Mouse (Mus musculus): ENCODE measurements around the gene Gpr171. TPM values are rescaled to one million over a fixed set of nuclear protein-coding genes. Genes with fewer than 3 reads are reported as not detected.

Gpr171 gene
- polyA plus RNA-seq, 1 experiment from 2014 or later, result 0.18 TPM

DNA sequence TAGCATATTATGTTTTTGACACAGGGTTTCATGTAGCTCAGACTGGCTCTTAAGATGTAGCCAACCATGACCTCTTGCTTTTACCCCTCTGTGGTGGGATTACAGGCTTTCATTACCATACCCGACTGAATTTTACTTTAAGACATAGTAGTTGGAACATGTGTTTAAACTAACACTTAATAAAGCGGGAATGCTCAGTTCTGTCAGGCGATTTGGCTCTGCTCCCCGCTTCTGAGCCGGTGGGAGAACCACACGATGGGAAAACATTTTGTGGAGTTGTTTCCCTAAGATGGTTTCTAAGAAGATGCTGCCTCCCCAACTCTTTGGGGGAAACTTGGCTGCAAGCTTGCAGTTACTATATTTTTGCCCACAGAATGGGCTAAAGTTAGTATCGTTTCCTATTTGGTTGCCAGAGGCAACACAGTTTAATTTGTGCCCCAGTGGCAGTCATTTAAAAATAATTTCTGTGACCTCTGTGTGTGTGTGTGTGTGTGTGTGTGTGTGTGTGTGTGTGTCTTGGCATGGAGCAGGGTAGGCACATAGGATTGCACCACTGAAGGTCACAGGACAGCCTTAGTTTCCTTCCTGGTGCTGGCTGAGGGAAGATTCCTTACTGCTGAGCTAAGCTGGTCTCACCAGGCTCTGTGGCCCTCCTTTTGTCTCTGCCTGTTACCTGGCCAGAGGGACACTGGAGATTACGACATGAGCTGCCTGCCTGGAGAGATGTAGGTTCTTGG lies 34.9 kb downstream of the Gpr171 start:
- ATAC-seq, result no peak
- H3K27ac ChIP-seq (ENCODE audit: low read depth, low read length), result no peak overlapping the region
- no peaks in the 10 kb centered on the region for H3K36me3 ChIP-seq (ENCODE audit: control insufficient read depth, insufficient read depth, low read length)
- H3K27me3 ChIP-seq (replicated peaks; ENCODE audit: control insufficient read depth, insufficient read depth, low read length), result no peaks in the 10 kb centered on the region
- DNase-seq (ENCODE audit: low spot score), result no peak
- no peaks in the 10 kb centered on the region for H3K4me1 ChIP-seq (ENCODE audit: control insufficient read depth, insufficient read depth, low read length)
- H3K4me3 ChIP-seq (ENCODE audit: low read depth, low read length), result no peak overlapping the region
- H3K9ac ChIP-seq (ENCODE audit: low read length), result no peak overlapping the region
- 83% methylated on average over 8 of the region's 8 CpGs for WGBS
- H3K4me2 ChIP-seq (ENCODE audit: low read length), result no peak overlapping the region
- H3K9me3 ChIP-seq (replicated peaks; ENCODE audit: control insufficient read depth, low read length), result no peaks in the 10 kb centered on the region

GRCm38 (mm10) chr3:59065937-59066336 lies 35.7 kb downstream of the Gpr171 start:
- Histone ChIP-seq H3K4me3 (ENCODE audit: low read depth, low read length) (no peak overlapping the region), H3K4me1 (ENCODE audit: control insufficient read depth, insufficient read depth, low read length) (no peaks in the 10 kb centered on the region), H3K36me3 (ENCODE audit: control insufficient read depth, insufficient read depth, low read length) (no peaks in the 10 kb centered on the region), H3K9me3 (replicated peaks; ENCODE audit: control insufficient read depth, low read length) (no peaks in the 10 kb centered on the region), H3K27me3 (replicated peaks; ENCODE audit: control insufficient read depth, insufficient read depth, low read length) (no peaks in the 10 kb centered on the region), H3K27ac (ENCODE audit: low read depth, low read length) (no peak overlapping the region), H3K9ac (ENCODE audit: low read length) (no peak overlapping the region), H3K4me2 (ENCODE audit: low read length) (no peak overlapping the region)
- 88% methylated on average over 3 of the region's 3 CpGs for WGBS
- ATAC-seq (no peak), DNase-seq (ENCODE audit: low spot score) (no peak)

DNA sequence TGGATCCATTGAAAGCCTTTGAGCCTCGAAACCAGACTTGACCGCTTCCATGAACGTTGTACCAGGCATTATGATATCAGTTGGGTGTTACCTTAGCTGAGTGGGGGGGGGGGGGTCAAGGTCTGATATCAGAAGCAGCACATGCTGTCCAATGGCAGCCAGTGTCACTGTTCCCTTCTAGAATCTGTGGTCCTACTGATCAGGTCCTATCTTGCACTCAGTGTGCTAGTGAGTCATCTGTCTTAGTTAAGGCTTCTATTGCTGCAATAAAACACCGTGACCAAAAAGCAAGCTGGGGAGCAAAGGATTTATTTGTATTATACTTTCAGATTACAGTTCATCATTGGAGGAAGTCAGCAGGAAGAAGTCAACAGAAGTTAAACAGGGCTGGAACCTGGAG lies 38.2 kb downstream of the Gpr171 start:
- 94% methylated on average over 4 of the region's 4 CpGs for WGBS
- Histone ChIP-seq H3K4me1 (ENCODE audit: control insufficient read depth, insufficient read depth, low read length) (no peaks in the 10 kb centered on the region), H3K27me3 (replicated peaks; ENCODE audit: control insufficient read depth, insufficient read depth, low read length) (no peaks in the 10 kb centered on the region), H3K27ac (ENCODE audit: low read depth, low read length) (no peak overlapping the region), H3K36me3 (ENCODE audit: control insufficient read depth, insufficient read depth, low read length) (no peaks in the 10 kb centered on the region), H3K4me2 (ENCODE audit: low read length) (no peak overlapping the region), H3K4me3 (ENCODE audit: low read depth, low read length) (no peak overlapping the region), H3K9me3 (replicated peaks; ENCODE audit: control insufficient read depth, low read length) (no peaks in the 10 kb centered on the region), H3K9ac (ENCODE audit: low read length) (no peak overlapping the region)
- no peak for ATAC-seq
- no peak for DNase-seq (ENCODE audit: low spot score)

DNA sequence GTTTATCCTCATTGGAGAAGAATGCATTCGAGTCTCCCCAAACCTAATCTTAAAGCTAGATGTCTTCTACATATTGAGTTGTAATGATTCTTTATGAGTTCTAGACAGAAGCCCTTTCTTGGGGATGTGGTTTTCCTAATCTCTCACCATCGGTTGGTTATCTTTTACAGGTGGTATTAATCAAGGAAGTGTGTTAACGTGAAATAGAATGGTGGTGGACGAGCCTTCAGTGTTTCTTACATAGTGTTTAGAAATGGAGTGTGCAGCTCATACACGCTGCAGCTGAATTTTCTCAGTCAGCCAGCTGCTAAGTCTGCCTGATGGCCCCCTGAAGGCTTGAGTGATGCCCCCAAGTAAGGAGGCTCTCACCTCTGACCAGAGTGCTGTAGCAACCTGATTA lies 39.5 kb downstream of the Gpr171 start:
- Histone ChIP-seq H3K9ac (ENCODE audit: low read length) (no peak overlapping the region), H3K4me2 (ENCODE audit: low read length) (no peak overlapping the region), H3K4me3 (ENCODE audit: low read depth, low read length) (no peak overlapping the region), H3K4me1 (ENCODE audit: control insufficient read depth, insufficient read depth, low read length) (no peaks in the 10 kb centered on the region), H3K27me3 (replicated peaks; ENCODE audit: control insufficient read depth, insufficient read depth, low read length) (no peaks in the 10 kb centered on the region), H3K27ac (ENCODE audit: low read depth, low read length) (no peak overlapping the region), H3K9me3 (replicated peaks; ENCODE audit: control insufficient read depth, low read length) (no peaks in the 10 kb centered on the region), H3K36me3 (ENCODE audit: control insufficient read depth, insufficient read depth, low read length) (no peaks in the 10 kb centered on the region)
- DNase-seq (ENCODE audit: low spot score), result no peak
- ATAC-seq, result no peak
- 69% methylated on average over 5 of the region's 5 CpGs for WGBS

- Histone ChIP-seq H3K36me3 (ENCODE audit: control insufficient read depth, insufficient read depth, low read length) (no peaks in the 10 kb centered on the region), H3K27me3 (replicated peaks; ENCODE audit: control insufficient read depth, insufficient read depth, low read length) (no peaks in the 10 kb centered on the region), H3K9ac (ENCODE audit: low read length) (no peak overlapping the region), H3K4me2 (ENCODE audit: low read length) (no peak overlapping the region), H3K27ac (ENCODE audit: low read depth, low read length) (no peak overlapping the region), H3K4me3 (ENCODE audit: low read depth, low read length) (no peak overlapping the region), H3K9me3 (replicated peaks; ENCODE audit: control insufficient read depth, low read length) (no peaks in the 10 kb centered on the region), H3K4me1 (ENCODE audit: control insufficient read depth, insufficient read depth, low read length) (no peaks in the 10 kb centered on the region)
- no peak for DNase-seq (ENCODE audit: low spot score)
- ATAC-seq, result no peak
- 93% methylated on average over 7 of the region's 7 CpGs for WGBS
Observed at GRCm38 (mm10) chr3:59060131-59060530, 41.5 kb downstream of the Gpr171 start.

- Histone ChIP-seq H3K4me3 (ENCODE audit: low read depth, low read length) (no peak overlapping the region), H3K4me2 (ENCODE audit: low read length) (no peak overlapping the region), H3K36me3 (ENCODE audit: control insufficient read depth, insufficient read depth, low read length) (no peaks in the 10 kb centered on the region), H3K4me1 (ENCODE audit: control insufficient read depth, insufficient read depth, low read length) (no peaks in the 10 kb centered on the region), H3K9ac (ENCODE audit: low read length) (no peak overlapping the region), H3K27me3 (replicated peaks; ENCODE audit: control insufficient read depth, insufficient read depth, low read length) (no peaks in the 10 kb centered on the region), H3K27ac (ENCODE audit: low read depth, low read length) (no peak overlapping the region), H3K9me3 (replicated peaks; ENCODE audit: control insufficient read depth, low read length) (no peaks in the 10 kb centered on the region)
- peak; percentile 94 for ATAC-seq
- peak; percentile 93 for DNase-seq (ENCODE audit: low spot score)
- WGBS, result 3% methylated on average over 7 of the region's 7 CpGs
Observed at GRCm38 (mm10) chr3:59059022-59059541, 42.5 kb downstream of the Gpr171 start.

DNA sequence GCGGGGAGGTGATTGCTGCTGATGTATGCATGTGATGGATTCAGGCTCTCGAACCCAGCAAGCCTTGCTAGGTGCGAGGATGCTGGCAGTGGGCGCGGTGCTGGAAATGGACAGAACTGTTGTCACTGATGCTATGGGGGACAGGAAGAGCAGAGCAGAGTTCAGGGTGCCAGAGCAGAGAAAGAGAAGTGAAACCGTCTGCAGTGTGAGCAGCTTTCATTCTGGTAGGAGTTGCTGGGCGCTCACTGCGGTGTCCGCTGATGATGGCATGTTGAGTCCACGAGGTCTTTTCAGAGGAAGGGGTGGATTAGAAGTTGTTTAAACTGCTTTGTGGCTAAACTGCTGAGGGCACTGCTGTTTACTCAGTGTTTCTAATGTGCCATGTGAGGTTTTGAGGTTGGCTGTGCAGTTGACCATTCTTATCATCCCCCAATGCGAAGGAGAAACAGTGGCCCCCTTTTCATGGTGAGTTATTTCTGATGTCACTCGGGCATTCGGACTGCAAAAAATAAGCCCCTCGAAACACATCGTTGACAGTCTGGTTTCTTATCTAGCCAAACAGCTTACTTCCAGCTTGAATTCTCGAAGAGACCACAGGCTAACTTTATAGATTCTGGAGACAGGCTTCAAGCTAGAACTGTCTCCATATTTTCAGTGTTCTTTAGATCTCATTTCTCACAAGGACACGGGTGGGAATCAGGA lies 46.6 kb downstream of the Gpr171 start:
- 88% methylated on average over 17 of the region's 17 CpGs for WGBS
- no peaks in the 10 kb centered on the region for H3K27me3 ChIP-seq (replicated peaks; ENCODE audit: control insufficient read depth, insufficient read depth, low read length)

More for the DNA sequence above, 46.6 kb downstream of the Gpr171 start:
- ATAC-seq (no peak), DNase-seq (ENCODE audit: low spot score) (no peak)
- Histone ChIP-seq H3K27ac (ENCODE audit: low read depth, low read length) (no peak overlapping the region), H3K4me1 (ENCODE audit: control insufficient read depth, insufficient read depth, low read length) (no peaks in the 10 kb centered on the region), H3K4me2 (ENCODE audit: low read length) (no peak overlapping the region), H3K9ac (ENCODE audit: low read length) (no peak overlapping the region), H3K4me3 (ENCODE audit: low read depth, low read length) (no peak overlapping the region), H3K9me3 (replicated peaks; ENCODE audit: control insufficient read depth, low read length) (no peaks in the 10 kb centered on the region), H3K36me3 (ENCODE audit: control insufficient read depth, insufficient read depth, low read length) (no peaks in the 10 kb centered on the region)
